Mouse (Mus musculus) spleen, adult 2 months (tissue): ENCODE measurements at regions not wholly inside any gene's neighbourhood (a gene's known extent, or its start where the extent isn't known, plus 50 kb on each side); places are given as distances from the start of the nearest gene placed in this dataset.

ENCODE experiments used
- DNase-seq, 2 experiments: peaks; one replicate each; pipeline versions ENCODE4 v3.0.0 to v3.0.0-alpha.2; 2012 to 2021; ENCODE audit warnings: low spot score in 2 of 2, low read depth in 1 of 2
- H3K27ac ChIP-seq: fragments of 200-500 bp; 2 replicates; pipeline ENCODE4 v1.5.1; 2012; ENCODE audit warnings: low read length, inconsistent platforms; ENCODE audit not compliant: insufficient read depth
- H3K27me3 ChIP-seq: fragments of 200-500 bp; 2 replicates; pipeline ENCODE4 v1.6.1; 2012; ENCODE audit warnings: mild to moderate bottlenecking, moderate library complexity, low read length, inconsistent platforms; ENCODE audit not compliant: control insufficient read depth, insufficient read depth
- H3K36me3 ChIP-seq: fragments of 200-500 bp; 2 replicates; pipeline ENCODE4 v1.6.1; 2012; ENCODE audit warnings: mild to moderate bottlenecking, low read length, inconsistent platforms; ENCODE audit not compliant: control insufficient read depth, insufficient read depth
- H3K4me1 ChIP-seq: fragments of 200-500 bp; 2 replicates; pipeline ENCODE4 v1.6.1; 2011; ENCODE audit warnings: inconsistent platforms; ENCODE audit not compliant: control insufficient read depth, insufficient read depth, insufficient read length
- H3K4me3 ChIP-seq: fragments of 200-500 bp; 2 replicates; pipeline ENCODE4 v1.5.1; 2011; ENCODE audit warnings: mild to moderate bottlenecking, inconsistent platforms; ENCODE audit not compliant: insufficient read depth, insufficient read length; ENCODE audit errors: extremely low read depth
- CTCF ChIP-seq: fragments of 200-500 bp; IDR thresholded peaks from 2 replicates; pipeline ENCODE4 v1.5.1; 2011; ENCODE audit warnings: mild to moderate bottlenecking, inconsistent platforms; ENCODE audit not compliant: insufficient read depth, insufficient read length, insufficient replicate concordance; ENCODE audit errors: extremely low read depth
- POLR2A ChIP-seq: fragments of 200-500 bp; IDR thresholded peaks from 2 replicates; pipeline ENCODE4 v1.6.1; 2011; ENCODE audit warnings: low read depth, low read length, inconsistent platforms
- WGBS: fragments of 180-500 bp; shearing (Covaris S2); methylation state at CpG from one replicate; pipeline ENCODE4 v1.1.7; 2018; 5-methylcytosine and 5-hydroxymethylcytosine counted together

- Histone ChIP-seq H3K36me3 (no peaks in the 10 kb centered on the region), H3K27ac (no peak overlapping the region), H3K27me3 (no peaks in the 10 kb centered on the region), H3K4me1 (no peaks in the 10 kb centered on the region), H3K4me3 (no peak overlapping the region)
- TF ChIP-seq POLR2A (no peak), CTCF (no peak)
- no peak for DNase-seq
- 57% methylated on average over 3 of the region's 3 CpGs for WGBS
Measured at GRCm38 (mm10) chr4:140436030-140436429, 189.4 kb upstream of the Igsf21 start.

GRCm38 (mm10) chr4:140433744-140434542 is 187.4 kb upstream of the Igsf21 start:
- no peak overlapping the region for H3K4me3 ChIP-seq
- 76% methylated on average over 11 of the region's 11 CpGs for WGBS
- no peak for DNase-seq
- no peak overlapping the region for H3K27ac ChIP-seq
- no peak for TF ChIP-seq CTCF
- no peak for TF ChIP-seq POLR2A
- no peaks in the 10 kb centered on the region for H3K4me1 ChIP-seq
- no peaks in the 10 kb centered on the region for H3K27me3 ChIP-seq
- no peaks in the 10 kb centered on the region for H3K36me3 ChIP-seq

GRCm38 (mm10) chr4:140432101-140432500 is 185.5 kb upstream of the Igsf21 start:
- DNase-seq, result no peak
- Histone ChIP-seq H3K4me1 (no peaks in the 10 kb centered on the region), H3K27me3 (no peaks in the 10 kb centered on the region), H3K27ac (no peak overlapping the region), H3K36me3 (no peaks in the 10 kb centered on the region), H3K4me3 (no peak overlapping the region)
- 83% methylated on average over 7 of the region's 7 CpGs for WGBS
- TF ChIP-seq POLR2A (no peak), CTCF (no peak)

GRCm38 (mm10) chr4:140427039-140427438 is 180.5 kb upstream of the Igsf21 start:
- no peaks in the 10 kb centered on the region for H3K36me3 ChIP-seq
- no peak for DNase-seq
- no peaks in the 10 kb centered on the region for H3K4me1 ChIP-seq
- no peak for TF ChIP-seq CTCF
- no peak for TF ChIP-seq POLR2A
- H3K4me3 ChIP-seq, result no peak overlapping the region
- WGBS, result 80% methylated on average over 3 of the region's 3 CpGs
- H3K27ac ChIP-seq, result no peak overlapping the region
- H3K27me3 ChIP-seq, result no peaks in the 10 kb centered on the region

GRCm38 (mm10) chr4:140423791-140424190 is 177.2 kb upstream of the Igsf21 start:
- WGBS, result 89% methylated on average over 10 of the region's 10 CpGs
- no peak overlapping the region for H3K4me3 ChIP-seq
- DNase-seq, result no peak
- H3K36me3 ChIP-seq, result no peaks in the 10 kb centered on the region
- no peak overlapping the region for H3K27ac ChIP-seq
- TF ChIP-seq POLR2A (no peak), CTCF (no peak)
- H3K27me3 ChIP-seq, result no peaks in the 10 kb centered on the region
- H3K4me1 ChIP-seq, result no peaks in the 10 kb centered on the region

- Histone ChIP-seq H3K4me1 (no peaks in the 10 kb centered on the region), H3K4me3 (no peak overlapping the region), H3K27ac (no peak overlapping the region), H3K36me3 (no peaks in the 10 kb centered on the region), H3K27me3 (no peaks in the 10 kb centered on the region)
- 66% methylated on average over 7 of the region's 7 CpGs for WGBS
- no peak for TF ChIP-seq POLR2A
- TF ChIP-seq CTCF, result no peak
- DNase-seq, result no peak
Measured at GRCm38 (mm10) chr4:140421926-140422585, 175.5 kb upstream of the Igsf21 start.
